Mouse (Mus musculus) heart, adult 8-10 months (tissue): ENCODE measurements around the gene Wdr43. TPM values are rescaled to one million over a fixed set of nuclear protein-coding genes. Genes with fewer than 3 reads are reported as not detected.

Experiments
- DNase-seq: peaks from one replicate; pipeline ENCODE4 v3.0.0; 2022; ENCODE audit warnings: low spot score
- total RNA-seq, 4 experiments: library from RNA; stranded (reverse); gene quantifications; 2 replicates each; pipeline ENCODE4 v1.2.4; 2022

The Wdr43 gene
- total RNA-seq, 4 experiments from 2014 or later, result 20.8 to 25.3 (median 21.5) TPM

DNA sequence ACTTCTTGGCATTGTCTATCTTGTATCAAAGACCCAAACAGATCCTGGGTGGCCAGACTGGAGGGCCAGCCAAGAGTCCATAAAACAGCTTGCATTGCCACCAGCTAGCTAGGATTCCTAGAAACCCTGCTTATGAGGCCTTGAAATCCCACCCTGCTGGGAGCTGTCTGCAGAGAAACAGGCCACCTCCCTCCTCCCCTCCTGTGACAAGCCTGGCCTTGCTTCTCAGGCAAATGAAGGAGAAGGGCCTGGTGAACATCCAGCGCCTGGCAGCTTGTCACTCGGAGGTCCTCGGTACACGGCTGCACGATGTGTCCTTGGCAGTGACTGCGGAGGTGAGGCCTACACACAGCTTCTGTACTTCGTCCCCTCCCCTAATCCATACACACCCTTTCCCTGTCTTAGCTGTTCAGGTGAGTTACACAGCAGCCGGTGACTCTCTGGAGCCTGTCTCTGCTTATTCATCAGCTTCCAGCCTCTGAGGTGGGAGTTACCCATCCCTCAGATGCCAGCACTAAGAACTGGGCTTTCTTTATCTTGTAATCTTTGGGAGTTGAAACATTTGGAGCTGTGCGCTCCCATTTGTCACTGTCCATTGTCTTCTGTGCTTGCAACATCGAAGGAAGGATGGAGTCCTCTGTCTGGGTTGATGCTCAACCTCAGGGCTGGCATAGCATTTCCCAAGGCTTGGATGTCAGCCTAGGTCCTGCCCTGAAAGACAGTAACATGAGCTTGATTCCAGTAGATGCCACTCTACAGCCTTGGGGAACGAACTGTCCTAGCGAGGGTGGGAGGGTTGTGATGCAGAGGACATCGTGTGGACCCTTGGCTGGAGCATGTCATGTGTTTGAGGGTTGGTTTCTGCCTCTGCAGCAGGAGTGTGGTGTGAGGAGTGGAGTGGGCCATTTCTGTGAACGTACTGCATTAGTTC lies 90.1 kb downstream of the Wdr43 start:
- DNase-seq, result peak; percentile 45

DNA sequence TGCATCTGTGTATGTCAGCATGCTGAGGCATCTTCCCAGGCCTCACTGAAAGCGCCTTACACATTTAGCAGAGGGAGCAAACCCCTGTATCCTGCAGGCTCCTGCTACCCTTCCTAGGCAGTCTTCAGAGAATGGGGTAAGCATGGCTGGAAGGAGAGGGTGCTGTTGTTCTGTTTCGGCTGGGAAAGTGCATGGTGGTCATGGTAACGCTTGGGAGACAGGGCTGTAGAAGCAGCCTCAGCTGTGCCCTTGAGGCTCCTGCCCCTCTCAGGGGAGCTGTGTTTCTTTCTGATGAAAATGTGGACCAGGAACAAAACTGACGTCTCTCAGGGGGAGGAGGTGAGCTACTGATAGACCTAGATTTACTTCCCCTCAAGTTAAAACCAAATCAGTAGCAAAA lies 92.0 kb downstream of the Wdr43 start:
- DNase-seq, result no peak

Other genes starting within 250 kb of the Wdr43 start
- 1 to 10 TPM in 1 of 4 experiments, under 1 TPM in 3; 0.75 to 1.2 (median 0.94) TPM for gene Gm4707, start 156.0 kb upstream of the Wdr43 start, total RNA-seq
- gene Smchd1, start 140.6 kb upstream of the Wdr43 start, total RNA-seq, result 10 to 100 TPM; 15.6 to 17.2 (median 16.4) TPM
- gene Ndc80, start 89.0 kb upstream of the Wdr43 start, total RNA-seq, result under 1 TPM in 3 of 4 experiments, not detected in 1; 0.31 to 0.78 (median 0.33) TPM
- gene Spdya, start 63.8 kb upstream of the Wdr43 start, total RNA-seq, result under 1 TPM in 3 of 4 experiments, not detected in 1; 0.16 to 0.25 (median 0.19) TPM
- 1 to 10 TPM; 5.4 to 6.7 (median 5.6) TPM for gene Togaram2, start 57.4 kb downstream of the Wdr43 start, total RNA-seq
- 1 to 10 TPM in 1 of 4 experiments, under 1 TPM in 3; 0.34 to 1.2 (median 0.61) TPM for gene Pcare, start 137.0 kb downstream of the Wdr43 start, total RNA-seq
- 100 to 1,000 TPM; 268 to 296 (median 280) TPM for gene Clip4, start 152.6 kb downstream of the Wdr43 start, total RNA-seq